Mouse (Mus musculus): ENCODE results near the gene Camk1.

Camk1 gene

GRCm38 (mm10) chr6:113343177-113344092 is at the start of gene Camk1:
TSS of gene Camk1 (minus strand) at chr6:113343984.
- in situ Hi-C loops (cut with MboI, MseI): no loop called here

GRCm38 (mm10) chr6:113392387-113393071 is 48.7 kb upstream of the Camk1 start:
- in situ Hi-C loops (cut with MboI, MseI): no loop called here

DNA sequence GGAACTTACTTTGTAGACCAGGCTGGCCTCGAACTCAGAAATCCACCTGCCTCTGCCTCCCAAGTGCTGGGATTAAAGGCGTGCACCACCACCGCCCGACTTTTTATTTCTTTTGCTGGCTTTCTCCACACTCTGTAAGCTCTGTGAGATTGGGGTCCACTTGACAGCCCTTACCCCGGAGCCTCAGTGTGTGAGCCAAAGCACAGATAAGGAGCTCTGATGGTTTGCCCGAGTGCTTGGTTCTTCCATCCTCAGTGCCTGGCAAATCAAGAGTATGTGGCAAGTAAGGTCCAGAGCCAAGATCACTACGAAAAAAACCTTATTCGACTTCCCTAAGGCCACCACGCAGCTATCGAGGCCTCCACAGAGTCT is 48.2 kb upstream of the Camk1 start:
- in situ Hi-C loops (cut with MboI, MseI): no loop called here

GRCm38 (mm10) chr6:113390715-113391114 is 46.9 kb upstream of the Camk1 start:
- in situ Hi-C loops (cut with MboI, MseI): no loop called here

GRCm38 (mm10) chr6:113388960-113389359 is 45.2 kb upstream of the Camk1 start, which contains the start of gene Ttll3:
TSS of gene Ttll3 (plus strand) at chr6:113389260.
- in situ Hi-C loops (cut with MboI, MseI): no loop called here

DNA sequence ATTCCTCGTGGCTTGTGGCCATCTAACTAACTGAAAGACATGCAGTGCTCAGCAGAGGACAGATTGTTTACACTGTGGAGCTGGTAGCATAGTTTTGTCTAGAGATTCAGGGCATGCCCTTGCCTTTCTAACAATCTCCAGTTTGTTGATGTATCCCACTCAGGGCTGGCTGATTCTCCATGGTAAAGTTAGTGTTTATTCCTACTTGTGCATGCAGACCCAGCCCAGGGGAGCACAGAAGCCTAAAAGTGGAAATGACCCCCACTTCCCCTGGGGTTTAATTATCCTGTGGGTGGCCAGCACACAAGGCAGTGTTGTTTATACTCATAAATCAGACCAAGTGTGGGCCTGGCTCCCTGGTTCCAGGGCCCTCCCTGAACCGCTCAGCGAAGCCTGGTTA is 42.2 kb upstream of the Camk1 start:
- in situ Hi-C loops (cut with MboI, MseI): no loop called here

GRCm38 (mm10) chr6:113385160-113385714 is 41.5 kb upstream of the Camk1 start:
- in situ Hi-C loops (cut with MboI, MseI): no loop called here

DNA sequence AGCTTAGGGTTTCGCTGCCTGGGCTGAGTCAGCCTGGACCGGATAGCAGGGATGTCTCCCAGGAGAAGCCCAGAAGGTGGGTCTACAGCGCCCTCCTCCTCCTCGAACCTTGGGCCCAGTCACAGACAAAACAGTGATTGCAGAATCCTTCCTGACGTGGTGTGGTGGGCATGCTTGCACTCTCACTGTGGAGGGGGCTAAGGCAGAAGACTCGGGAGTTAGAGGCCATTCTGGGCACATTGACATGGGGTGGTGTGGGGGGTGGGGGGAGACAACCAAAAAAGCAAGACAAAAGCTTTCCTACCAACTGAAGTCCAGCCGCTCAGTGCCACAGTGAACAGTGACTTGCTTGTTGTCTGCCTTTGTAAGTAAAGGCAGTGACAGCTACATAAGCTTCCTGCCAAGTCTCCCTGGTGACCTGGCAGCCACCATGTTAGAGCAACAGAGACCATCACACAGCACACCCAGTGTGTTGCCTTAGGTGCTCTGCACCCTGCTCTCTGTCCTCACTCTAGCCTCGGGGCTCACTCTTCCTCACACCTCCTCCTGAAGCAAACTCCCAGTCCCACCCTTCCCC is 40.7 kb upstream of the Camk1 start:
- in situ Hi-C loops (cut with MboI, MseI): no loop called here

GRCm38 (mm10) chr6:113380480-113380879 is 36.7 kb upstream of the Camk1 start:
- in situ Hi-C loops (cut with MboI, MseI): no loop called here

DNA sequence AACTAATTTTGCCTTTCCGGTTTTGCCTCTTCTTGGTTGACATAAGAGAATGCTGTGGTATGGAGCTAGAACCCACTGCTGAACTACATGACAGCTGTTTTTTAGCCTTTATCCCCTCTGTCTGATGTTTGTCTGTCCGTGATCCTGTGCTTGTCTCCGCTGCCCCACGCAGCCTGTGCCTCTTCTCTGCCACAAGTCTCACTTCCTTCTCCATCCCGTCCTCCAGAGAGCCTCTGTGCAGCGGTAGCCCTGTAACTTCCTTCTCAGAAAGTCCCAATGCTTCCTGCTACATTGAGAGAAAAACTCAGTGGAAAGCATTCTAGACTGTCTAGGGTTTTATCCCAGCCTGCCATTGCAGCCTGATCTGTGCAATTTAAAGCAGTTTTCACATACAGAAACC is 35.5 kb upstream of the Camk1 start:
- in situ Hi-C loops (cut with MboI, MseI): loop anchor here (5.0 kb wide), 1 partner anchor 52 kb away; the partner anchor contains the start of gene Ogg1

- in situ Hi-C loops (cut with MboI, MseI): loop anchor here (5.0 kb wide), 1 partner anchor 50 kb away; the partner anchor contains the start of gene Ogg1
Measured at GRCm38 (mm10) chr6:113377496-113378385, 34.0 kb upstream of the Camk1 start, which contains the start of the genes Tada3 and Arpc4. TSS of gene Tada3 (minus strand) at chr6:113377883. TSS of gene Arpc4 (plus strand) at chr6:113378115.

- in situ Hi-C loops (cut with MboI, MseI): loop anchor here (5.0 kb wide), 1 partner anchor 50 kb away; the partner anchor contains the start of gene Ogg1
Measured at GRCm38 (mm10) chr6:113377172-113377495, 33.4 kb upstream of the Camk1 start.

DNA sequence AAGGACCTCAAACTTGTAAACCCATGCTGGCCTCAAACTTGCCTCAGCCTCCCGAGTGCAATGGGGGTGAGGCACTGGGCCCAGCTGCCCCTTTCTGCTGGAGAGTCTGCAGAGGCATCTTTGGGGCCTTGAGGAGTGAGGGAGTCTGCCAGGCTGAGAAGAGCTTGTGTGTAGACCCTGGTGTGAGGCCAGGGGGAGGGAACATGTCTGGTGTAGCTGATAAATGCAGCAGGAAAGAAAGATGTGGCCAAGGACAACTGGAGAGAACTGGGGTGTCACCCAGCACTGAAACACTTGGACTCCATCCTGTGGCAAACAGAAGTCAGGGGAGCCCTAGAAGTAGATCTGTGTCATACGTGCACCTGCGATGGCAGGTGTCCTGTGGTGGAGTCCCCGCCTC is 29.7 kb upstream of the Camk1 start:
- in situ Hi-C loops (cut with MboI, MseI): no loop called here

GRCm38 (mm10) chr6:113370194-113370929 is 26.6 kb upstream of the Camk1 start:
- in situ Hi-C loops (cut with MboI, MseI): no loop called here

DNA sequence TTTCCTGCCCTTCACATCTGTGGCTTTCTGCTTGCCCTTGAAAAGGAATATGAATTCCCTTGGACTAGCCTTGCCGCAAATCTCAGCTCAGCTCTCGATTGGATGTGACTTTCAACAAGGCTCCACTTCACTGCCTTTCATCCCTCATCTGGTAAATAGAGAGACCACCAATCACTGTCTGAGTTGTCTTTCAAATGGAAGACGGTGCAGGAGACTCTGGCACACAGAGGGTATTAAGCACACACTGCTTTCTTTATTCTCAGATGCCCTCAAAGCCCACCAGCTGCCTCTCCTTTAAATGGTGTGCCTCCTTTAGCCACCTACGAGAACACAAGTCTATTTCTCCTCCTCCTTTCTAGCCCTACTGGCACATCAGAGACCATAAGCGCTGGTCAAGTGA is 24.8 kb upstream of the Camk1 start:
- in situ Hi-C loops (cut with MboI, MseI): no loop called here

DNA sequence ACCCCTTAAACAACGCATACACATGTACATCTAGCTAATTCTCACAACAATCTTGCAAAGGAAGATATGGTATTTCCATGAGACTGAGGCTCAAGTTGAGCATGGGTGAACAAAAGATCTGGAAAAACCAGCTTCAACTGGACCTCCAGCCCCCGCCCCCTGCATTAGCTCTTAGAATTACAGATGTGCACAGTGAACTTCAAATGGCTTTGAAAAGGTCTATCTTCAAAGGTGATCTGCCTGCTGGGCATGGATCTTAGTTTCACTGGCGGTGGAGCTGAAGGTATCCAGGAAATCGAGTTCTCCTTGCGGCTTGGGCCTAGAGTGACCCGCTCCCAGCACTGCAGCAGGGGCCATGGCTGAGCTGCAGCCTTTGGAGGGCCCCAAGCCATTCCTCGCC is 24.3 kb upstream of the Camk1 start:
- in situ Hi-C loops (cut with MboI, MseI): no loop called here

DNA sequence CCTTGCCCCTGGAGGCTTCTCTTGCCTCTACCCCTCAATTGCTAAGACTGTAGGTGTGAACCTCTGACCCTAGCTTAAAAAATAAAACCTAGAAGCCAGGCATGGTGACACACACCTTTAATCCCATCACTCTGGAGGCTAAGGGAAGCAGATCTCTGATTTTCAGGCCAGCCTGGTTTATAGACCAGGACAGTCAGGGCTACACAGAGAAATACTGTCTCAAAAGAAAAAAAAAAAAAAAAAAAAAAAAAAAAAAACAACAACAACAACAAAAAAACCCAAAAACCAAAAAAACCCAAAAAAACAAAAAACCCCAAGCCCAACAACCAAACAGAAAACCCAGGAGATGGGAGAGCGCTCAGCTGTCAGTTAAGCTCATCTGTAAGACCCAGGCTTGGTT is 23.8 kb upstream of the Camk1 start:
- in situ Hi-C loops (cut with MboI, MseI): no loop called here

- in situ Hi-C loops (cut with MboI, MseI): no loop called here
Measured at GRCm38 (mm10) chr6:113366639-113367038, 22.9 kb upstream of the Camk1 start.

DNA sequence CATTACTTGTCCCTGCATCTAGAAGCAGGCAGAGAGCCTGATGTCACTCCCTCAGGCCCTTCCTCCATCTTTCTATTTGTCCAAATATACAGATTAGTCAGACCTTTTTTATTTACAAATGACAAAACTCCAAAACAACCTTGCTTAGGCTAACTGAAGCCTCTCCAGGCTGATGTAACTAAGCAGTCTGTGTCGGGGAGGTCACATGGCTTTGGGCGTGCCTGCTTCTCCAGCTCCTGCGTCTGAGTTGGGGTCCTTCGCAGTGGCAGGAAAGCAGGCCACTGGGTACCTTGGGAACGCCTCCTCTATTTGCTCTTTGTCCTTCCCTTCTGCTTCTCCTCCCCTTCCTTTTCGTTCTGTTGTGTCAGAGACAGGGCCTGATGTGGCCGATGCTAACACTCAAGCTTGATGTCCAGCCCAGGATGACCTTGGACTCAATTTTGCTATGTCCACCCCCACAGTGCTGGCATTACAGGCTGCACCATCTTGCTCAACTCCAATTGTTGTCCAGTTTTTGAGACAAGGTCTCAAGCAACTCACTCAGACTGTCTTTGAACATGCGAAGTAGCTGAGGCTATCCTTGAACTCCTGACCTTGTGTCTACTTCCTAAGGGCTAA is 20.8 kb upstream of the Camk1 start:
- in situ Hi-C loops (cut with MboI, MseI): no loop called here

DNA sequence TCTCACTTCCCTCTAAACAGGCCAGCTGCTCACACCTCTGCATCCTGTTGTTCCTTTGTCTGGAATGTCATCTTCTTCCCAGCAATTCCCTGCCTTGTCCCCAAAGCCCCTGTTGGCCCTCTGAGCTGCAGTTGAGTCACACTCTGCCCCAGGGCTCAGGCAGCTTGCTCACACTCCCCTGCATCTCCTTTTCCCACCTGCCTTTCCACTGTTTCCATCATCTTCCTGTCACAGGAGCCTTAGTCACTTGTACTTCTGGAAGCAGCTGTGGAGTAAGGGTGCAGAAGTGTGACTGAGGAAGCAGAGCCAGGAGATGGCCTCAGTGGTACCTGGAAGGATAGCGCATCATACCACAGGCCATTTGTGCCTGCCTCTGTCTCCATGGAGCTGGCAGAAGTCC is 18.5 kb upstream of the Camk1 start:
- in situ Hi-C loops (cut with MboI, MseI): no loop called here
